Mouse (Mus musculus) G1E (cell line): ENCODE results near the gene Dok7.

Experiments used
- CTCF ChIP-seq: IDR thresholded peaks from 2 replicates; pipeline ENCODE4 v1.5.1; 2012; ENCODE audit warnings: low read depth, low read length, inconsistent platforms, mixed read lengths
- GATA2 ChIP-seq: IDR thresholded peaks from 2 replicates; pipeline ENCODE4 v1.6.1; 2012; ENCODE audit warnings: low read depth, low read length, inconsistent platforms, borderline replicate concordance
- POLR2AphosphoS5 ChIP-seq: IDR thresholded peaks from 2 replicates; pipeline ENCODE4 v1.6.1; 2012; ENCODE audit warnings: low read depth, low read length, inconsistent platforms; ENCODE audit not compliant: insufficient replicate concordance
- TAL1 ChIP-seq: conservative IDR thresholded peaks from 2 replicates; pipeline ENCODE4 v1.6.1; 2012; ENCODE audit warnings: low read depth, low read length, inconsistent platforms, mixed read lengths

GRCm38 (mm10) chr5:35033068-35033467 lies 23.5 kb upstream of the Dok7 start:
- TF ChIP-seq CTCF = no peak
- no peak for TF ChIP-seq TAL1
- no peak for TF ChIP-seq GATA2
- TF ChIP-seq POLR2AphosphoS5 = no peak
